Mouse (Mus musculus) B cell, adult 2 months (primary cell): ENCODE measurements at regions not wholly inside any gene's neighbourhood (a gene's known extent, or its start where the extent isn't known, plus 50 kb on each side); places are given as distances from the start of the nearest gene placed in this dataset.

Experiments used
- DNase-seq, 2 experiments: peaks; one replicate each; pipeline ENCODE4 v3.0.0; 2022

DNA sequence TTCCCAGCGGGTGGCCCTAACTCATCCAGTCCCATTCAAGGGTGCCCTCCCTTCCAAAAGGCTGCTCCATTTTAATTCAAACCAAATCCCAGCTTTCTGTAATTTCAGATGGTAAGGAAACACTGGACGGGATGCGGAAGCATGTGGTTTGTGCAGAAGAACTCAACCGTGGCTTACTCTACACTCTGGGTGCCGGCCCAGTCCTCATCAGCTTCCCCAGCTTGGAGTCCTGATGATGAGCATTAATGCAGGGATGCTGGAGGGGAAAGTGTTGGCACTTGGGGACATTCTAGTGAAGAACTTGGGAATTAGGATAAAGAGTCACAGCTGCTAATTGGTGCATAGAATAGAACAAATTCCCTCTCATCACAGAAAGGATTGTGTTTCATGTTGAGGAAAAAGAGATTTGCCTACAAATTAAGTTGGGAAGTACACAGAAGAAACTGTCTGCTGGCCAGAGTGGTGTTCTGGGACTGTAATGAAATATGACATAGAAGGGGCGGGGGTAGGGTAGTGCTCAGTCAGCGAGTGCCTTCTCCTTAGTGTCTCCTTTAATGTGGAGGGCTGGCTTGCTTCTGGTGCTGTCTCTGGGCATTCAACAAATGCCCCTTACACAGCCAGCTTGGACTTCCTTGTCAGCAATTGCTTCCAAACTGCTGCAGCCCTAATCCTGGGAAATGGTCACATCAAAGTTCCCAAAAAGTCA lies 285.0 kb upstream of the Bmper start:
- no peak for DNase-seq

DNA sequence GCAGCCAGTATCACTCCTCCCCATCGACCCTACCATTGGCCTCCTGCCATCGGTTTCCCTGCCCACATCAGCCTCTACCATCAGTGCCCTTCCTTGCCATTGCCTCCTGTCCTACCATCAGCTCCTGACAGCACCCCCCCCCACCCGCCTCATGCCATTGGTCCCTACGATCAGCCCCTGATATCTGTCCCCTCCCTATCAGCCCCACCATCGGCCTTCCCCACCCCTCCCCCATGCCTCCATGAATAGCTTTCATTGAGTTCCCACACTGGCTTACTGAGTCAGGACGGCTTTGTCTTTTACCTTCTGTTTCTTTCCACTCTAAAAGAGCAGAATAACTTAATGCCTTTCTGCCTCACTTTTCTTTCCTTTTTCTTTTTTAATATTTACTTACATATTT lies 277.9 kb upstream of the Bmper start:
- no peak for DNase-seq

DNA sequence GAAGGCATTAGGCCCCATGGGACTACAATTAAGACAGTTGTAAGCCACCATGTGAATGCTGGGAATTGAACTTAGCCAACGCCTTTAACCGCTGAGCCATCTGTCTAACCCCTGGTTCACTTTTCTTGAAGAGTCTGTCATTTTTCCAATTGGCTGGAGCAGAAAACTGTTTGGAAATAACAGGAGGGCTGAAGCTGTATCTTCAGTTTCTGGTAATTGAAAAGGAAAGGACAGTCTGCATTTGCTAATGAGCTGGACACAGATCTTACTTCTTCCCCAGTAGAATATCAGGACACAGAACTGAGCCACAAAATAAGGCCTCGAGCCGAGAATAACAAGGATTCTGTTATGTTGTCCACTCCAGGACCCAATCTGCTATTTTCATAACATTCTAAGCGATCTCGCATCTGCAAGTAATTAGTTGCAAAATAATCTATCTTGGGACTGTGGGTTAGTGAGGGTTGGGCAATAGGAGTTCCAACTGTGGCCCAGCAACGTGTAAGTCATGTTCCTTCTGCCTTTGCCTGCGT lies 277.4 kb upstream of the Bmper start:
- DNase-seq: no peak

DNA sequence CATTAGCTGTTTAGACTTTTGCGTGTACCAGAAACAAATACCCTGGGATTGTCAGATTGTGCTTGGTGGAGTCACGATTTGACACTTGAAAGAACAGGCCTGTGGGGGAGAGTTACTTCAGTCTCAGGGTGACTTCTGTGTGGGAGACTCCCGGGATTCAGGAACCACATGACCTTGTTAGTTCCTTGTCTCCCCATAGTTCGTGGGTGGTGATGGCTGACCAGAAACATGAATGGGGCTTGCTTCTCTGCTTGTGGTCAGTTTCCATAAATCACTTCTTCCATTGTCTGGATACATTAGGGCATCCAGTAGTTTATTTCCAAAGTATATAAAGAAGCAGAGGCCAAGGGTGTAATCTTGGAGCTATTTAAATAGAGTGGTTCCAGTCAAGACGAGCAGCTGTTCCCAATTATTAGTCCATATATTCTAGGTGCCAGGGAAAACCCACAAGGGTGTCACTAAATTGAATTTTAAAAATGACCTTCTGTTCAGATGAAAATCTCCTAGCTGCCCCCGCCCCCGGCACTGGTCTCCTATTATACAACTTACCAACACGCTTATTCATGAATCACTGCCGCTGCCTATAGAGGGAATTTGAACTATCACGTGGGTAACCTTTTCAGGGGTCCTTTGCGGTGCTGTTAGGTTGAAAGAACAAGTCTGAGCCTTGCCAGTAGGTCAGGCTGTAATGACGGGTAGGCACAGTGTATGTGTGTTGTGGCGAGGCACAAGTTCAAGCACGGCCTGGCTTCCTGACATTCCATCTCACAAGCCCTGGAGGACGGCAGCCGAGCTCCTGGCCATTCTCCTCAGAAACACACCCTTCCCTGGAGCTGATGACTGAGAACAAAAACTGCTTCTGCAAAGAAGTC lies 270.1 kb upstream of the Bmper start:
- DNase-seq: no peak

DNA sequence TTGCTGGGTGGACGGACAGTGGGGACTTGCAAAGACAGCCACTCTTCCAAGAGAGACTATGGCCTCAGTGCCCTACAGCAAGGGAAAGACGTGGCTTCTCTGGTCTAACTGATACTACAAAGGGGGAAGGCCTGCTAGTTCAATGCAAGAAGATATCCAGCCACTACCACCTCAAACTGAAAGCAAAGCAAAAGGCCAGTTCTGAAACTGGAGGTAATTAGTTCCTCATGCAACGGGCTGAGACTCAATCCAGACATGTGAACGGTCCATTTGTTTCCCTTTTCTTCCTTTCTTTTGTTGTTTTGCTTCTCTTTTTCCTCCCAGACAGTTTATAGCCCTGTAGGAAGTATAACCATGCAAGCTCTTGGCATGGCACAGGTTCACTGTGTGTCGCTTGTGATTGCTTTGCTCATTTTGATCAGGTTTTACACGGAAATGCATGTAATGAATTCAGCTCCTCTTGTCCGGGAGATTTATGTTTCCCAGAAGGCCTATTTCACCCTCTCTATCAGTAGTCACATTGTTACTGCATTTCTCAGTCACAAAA lies 260.5 kb upstream of the Bmper start:
- DNase-seq: no peak

DNA sequence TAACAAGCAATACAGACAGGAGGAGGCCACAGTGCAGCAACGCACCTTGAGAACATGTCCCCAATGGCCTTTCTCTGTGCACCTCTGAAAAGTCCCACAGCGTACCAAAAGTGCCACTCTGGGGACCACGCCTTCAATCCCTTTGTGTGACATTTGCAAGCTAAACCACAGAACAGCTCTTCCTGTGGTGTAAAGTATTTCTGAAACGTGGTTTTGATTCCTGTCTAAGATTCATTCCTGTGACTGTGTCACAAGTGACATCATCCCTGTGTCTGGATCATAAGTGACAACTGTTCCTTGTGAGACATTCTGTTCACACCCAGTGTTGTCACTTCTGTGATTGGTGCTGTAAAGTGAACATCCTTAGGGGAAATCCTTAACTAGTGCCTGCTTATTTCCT lies 251.6 kb upstream of the Bmper start:
- no peak for DNase-seq

DNA sequence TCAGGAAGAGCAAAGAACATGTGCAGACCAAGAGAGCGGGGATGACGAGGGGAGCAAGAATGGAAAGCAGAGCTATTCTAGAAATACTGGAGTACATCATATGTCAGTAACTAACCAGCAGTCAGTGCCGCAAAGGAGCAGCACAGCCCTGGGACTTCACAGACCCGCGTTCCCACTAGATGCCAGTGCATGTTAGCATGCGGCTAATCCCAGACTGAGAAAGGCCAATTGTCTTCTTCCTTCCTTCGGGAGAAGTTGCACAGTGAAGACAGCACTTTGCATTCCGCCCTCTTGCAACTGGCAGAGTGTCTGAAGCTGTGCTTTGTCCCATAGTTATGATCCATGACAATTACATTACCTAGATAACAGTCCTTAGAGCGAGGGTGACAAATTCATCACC lies 246.1 kb upstream of the Bmper start:
- no peak for DNase-seq

DNA sequence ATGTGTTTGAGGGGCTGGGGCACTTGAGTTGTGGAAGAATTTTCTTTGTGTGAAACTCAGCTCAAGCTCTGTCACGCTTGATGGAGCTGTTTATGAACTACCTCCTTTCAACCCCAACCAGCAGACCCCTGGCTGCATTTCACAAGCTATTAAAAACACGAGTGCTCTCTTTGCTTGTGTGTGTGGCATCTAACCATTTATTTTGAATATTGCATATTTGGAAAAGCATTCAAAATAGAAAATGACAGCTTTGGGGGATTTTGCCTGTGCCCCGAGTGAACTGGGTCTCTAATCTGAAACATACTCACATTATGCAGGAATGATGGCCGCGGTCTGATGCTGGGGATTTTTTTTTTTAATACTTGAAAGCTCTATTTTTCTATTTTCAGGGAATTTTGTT lies 243.2 kb upstream of the Bmper start:
- no peak for DNase-seq

DNA sequence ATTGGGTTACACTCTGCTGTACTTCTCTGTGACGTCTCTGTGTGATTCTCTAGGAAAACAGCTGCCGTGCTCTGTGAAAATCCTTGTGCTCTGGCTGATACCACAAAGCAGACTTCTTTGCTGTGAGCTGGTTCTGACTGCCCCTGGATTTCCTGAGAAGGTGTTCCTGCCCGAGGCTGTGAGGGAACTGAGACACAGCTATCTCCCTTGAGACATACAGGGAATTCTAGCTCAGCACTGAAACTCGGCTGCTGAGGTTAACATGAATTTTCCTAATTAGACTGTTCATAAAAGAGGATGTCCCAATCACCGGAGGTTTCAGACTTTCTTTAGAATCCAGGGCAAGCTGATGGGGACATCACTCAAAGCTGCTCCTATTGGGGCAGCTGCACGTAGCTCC lies 233.4 kb upstream of the Bmper start:
- DNase-seq: no peak

DNA sequence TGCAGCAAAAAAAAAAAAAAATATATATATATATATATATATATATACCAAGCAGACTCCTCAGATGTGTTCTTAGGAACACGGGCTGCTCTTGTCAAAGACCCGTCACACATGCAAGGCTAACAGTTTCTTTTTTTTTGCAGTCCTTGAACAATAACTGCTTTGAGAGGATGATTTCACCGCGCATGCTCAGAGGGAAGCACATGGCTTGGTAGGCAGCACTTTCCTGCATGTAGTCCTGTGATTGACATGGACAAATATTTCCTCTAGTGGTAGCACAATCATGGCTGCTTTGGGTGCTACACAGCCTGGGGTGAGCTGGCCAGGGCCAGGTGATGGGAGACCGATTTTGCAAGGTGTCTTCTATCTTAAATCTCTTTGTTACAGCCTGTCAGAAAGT lies 229.3 kb upstream of the Bmper start:
- no peak for DNase-seq

DNA sequence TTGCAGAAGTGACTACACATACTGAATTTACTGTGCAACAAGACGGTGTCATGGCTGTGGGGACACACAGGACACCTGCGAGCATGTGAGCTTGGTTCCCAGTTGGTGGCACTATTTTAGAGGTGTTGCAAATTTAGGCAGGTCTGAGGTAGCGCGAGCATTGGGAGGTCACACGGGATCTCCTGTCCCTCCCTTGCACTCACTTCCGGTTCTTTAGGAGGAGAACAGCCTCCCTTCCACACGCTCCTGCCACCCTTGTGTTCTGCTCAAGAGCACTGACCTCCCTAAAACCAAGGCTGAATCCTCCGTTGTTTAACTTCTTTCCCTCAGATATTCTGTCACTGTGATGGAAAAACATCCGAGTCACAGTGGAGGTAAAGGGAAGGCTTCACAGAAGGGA lies 227.3 kb upstream of the Bmper start:
- no peak for DNase-seq

DNA sequence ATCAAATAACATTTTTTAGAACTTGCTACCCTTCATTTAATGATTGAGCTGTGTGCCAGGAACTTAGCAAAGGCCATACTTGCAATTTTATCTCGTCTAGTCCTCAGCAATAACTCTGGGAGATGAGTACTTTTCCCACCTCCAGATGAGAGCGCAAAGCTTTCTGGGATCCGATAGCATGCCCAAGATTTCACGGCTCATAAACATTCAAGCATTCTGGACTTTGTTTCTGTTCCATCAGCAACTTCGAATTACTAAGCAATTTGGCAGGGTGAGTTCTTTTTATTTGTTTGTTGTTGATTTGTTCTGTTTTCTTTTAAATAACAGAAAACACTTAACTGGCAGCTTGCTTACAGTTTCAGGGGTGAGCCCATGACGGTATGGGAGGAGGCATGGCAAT lies 224.6 kb upstream of the Bmper start:
- no peak for DNase-seq

DNA sequence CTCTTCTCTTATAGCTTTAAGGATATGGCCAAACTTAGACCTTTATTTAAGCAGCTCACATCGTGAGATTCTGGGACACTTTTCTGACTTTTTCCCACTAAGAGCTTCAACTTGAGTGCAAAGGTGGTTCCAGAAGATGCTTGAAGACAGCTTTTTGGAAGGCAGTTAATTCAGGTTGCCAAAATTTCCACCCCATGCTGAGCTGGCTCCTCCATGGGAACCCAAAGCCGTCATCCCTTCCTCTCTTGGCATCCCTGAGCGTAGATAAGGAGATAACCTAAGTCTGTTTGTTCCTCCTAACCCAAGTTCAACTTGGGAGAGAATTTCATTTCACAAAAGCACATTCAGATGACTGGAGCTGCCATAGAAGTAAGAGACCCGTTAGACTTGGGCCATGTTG lies 223.7 kb upstream of the Bmper start:
- DNase-seq: no peak

DNA sequence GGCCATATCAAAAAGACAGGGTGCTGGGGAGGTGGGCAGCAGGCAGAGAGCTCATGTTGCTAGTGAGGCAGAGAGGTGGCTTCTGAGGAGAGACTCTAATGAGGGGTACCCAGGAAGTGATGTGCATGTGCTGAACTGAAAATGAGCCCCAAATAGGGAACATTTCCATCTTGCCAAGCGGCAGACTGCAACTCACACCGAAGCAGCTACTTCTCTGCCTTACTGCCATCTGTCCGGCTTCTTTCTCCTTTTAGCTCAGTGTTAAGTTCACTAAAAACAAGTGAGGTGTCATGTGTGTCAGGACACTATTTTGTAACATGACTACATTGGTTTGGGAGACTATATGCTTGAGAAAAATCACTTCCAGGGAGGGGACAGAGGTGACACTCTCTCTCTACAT lies 222.7 kb upstream of the Bmper start:
- DNase-seq: no peak

DNA sequence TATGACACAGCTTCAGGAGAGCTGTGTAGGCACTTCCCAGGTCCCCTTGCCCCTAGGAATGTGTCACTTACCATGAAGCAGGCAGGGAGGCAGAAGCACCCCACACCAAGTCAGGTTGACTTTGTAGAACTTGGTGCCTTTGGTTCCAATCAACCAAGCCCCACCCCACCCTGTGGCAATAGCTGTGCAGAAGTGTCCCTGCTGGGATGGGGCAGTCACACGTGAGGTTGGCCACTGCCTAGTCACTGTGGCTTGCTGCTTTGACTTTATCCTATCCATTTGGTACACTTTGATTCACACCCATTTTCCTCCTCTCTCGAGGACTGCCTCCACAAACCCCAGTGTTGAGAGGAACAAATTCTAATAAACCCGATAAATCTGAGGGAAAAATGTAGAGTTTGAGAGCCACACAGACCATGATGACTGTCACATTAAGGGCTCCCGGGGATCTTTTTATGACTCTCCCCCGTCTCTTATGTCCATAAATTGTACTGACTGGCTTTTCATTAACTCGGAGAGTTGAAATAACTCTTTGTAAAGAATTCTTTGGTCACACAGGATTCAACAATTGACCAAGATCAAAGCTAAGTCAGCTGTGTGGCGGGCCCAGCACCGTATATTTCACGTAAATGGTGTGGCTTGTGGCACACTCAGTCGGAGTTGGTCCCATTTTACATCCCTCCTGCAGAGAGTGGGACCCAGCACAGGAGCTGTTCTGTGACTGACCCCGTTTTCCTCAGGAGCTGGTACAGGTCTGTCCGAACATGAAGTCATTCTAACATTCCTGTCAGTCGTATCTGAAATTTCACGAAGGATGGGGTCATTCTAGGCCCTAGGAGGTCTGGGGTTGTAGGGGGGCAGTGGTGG lies 219.4 kb upstream of the Bmper start:
- no peak for DNase-seq

DNA sequence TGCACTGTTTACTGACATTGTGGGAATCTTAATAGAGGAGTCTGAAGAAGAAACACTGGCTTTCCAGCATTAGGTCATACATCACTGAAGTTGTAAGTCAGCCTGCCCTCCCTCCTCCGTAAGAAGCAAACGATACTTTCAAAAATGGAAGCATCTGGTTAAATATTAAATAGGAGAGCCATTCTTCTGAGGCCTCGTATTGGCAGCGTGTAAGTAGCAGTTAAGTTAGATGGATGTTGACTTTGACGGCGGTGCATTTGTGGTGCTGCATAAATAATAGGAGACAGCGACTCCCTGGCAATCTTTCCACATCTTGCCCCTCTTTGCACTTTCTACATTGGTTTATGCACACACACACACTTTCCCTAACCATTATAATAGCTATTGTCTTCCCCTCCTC lies 217.9 kb upstream of the Bmper start:
- no peak for DNase-seq

DNA sequence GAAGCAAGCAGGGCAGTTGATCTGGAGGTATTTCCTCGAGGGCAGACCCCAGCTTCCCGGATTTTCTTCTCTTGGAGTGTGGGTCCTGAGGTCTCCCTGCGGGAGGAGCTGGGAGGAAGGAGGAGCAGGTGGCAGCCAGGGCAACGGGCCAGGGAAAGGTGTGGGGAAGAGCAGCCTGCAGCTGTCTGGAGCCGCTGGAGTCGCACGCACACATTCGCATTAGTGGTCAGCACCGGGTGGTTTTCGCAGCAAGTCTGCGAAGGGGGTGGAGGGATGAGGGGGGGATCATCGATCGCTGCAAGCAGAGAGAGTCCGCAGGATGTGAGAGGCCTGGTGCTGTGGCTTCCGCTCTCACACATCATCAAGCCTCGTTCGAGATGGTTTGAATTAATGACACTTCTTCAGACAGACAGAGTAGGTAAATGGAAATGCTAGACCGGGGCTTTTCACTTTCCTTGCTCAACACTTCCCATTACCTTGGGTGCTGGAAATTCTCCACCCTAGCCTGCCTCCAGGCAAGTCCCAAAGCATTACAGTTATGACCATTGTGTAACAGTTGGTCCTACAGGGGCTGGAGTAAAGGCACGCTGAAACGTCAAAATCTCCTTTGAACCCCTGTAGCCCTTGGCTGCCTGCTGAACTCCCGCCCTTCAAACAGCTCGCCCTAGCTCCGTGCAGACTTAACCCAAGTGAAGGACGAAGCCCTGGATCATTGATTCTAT lies 213.3 kb upstream of the Bmper start:
- no peak for DNase-seq

DNA sequence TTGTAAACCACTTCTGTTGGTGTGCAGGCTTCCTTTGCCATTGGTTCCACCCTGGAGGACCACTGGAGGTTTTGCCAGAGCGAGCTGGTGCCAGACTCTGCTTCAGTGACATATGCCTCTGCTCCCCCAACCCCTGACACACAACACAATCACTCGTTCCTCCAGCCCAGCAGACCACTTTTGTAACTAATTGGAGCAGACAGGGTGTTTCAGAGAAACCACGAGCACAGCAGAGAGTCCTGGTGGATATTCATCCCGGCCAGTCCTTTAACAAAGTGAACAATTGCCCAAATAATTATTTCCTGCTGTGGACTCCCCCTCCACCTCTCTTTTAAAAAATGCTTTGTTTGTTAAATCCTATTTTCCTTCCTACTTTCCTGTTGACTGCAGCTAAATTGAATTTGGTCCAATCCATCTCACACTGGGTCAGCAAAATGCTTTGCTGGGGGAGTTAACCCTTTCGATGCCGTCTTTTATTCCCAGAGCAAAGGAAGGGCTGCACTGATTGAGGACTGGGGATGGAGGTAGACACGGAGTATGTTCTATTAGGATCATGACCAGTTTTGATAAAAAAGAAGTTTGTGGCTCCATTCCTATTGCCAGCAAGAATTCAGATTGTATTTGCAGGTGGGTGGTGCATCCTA lies 211.4 kb upstream of the Bmper start:
- DNase-seq: no peak

DNA sequence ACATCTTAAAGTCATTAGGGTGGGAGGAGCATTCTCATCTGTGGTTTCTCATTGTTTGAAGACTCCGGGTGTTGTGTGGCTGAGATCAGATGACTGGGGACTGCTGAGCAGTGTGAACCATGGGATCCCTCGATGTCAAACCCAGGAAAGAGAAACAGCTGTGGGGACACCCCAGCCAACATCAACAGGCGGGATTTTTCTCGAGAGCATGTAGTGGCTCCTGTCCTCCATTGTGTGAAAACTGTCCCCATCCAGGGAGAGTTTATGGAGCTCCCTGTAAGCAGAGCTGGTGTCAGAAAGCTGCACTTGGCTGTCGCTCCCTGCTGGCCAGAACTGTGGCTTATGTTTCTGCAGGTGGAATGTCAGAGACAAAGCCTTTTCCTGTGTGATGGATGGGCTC lies 210.7 kb upstream of the Bmper start:
- DNase-seq: no peak

DNA sequence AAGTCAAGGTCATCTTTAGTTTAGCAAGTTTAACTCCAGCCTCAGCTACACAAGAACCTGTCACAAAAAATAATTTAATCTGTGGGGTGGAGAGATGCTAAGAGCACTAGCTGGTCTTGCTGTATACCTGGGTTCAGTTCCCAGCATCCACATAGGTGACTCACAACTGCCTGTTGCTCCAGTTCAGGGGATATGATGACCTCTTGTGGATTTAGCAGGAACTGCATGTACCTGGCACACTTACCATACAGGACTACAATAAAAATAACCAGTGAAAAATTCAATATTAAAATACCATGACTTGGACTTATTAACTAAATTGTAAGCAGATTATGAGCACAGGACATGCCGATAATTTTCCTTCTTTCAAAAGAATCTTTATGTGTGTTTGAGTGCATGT lies 206.1 kb upstream of the Bmper start:
- DNase-seq: no peak

DNA sequence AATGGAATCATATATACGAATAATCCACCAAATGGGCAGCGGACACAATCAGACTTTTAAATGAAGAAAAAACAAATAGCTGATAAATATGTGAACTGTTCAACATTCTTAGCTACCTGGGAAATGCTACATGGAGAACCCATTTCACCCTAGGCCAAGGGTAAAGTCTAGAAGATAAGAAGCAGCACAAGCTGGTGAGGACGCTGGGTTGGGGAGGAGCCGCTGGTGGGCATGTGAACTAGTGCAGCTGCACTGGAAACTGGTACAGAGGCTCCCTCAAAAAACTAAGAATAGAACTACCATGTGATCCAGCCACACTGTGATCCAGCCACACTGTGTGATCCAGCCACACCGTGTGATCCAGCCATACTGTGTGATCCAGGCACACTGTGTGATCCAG lies 198.8 kb upstream of the Bmper start:
- DNase-seq: no peak

DNA sequence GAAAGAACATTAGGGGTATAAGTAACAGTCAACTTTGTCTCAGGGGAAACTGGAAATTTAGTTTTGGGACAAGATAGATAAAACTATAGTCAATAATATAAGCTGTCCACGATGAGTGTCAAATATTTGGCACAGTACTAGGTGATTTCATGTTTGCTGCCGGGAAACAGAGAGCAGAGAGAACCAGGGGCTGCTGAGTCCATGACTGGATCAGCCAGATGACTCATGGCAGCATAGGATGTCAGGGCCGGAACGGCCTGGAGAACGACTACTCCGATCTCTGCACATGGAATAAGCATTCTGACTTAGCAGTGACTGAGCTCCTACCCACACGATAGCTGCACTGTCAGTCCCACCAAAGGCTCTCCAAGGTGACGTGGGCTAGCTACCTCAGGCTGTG lies 197.6 kb upstream of the Bmper start:
- DNase-seq: no peak
